Mouse (Mus musculus) brown adipose tissue, adult 24 weeks (tissue): ENCODE data around the gene Bhlhe23. TPM values are rescaled to one million over a fixed set of nuclear protein-coding genes. Genes with fewer than 3 reads are reported as not detected.

Experiments
- H3K27ac ChIP-seq: fragments of 200-500 bp; replicated peaks from 2 replicates; pipeline ENCODE4 v1.5.1; 2012; ENCODE audit warnings: low read depth, mild to moderate bottlenecking, low read length
- H3K4me1 ChIP-seq: fragments of 200-500 bp; 2 replicates; pipeline ENCODE4 v1.6.1; 2012; ENCODE audit warnings: low read length, mixed read lengths; ENCODE audit not compliant: control insufficient read depth, insufficient read depth, insufficient read length
- H3K4me3 ChIP-seq: fragments of 200-500 bp; 2 replicates; pipeline ENCODE4 v1.5.1; 2012; ENCODE audit warnings: low read depth, mild to moderate bottlenecking, low read length, moderate library complexity; ENCODE audit not compliant: insufficient read depth
- polyA plus RNA-seq: library from polyadenylated mRNA; stranded (reverse); fragments of >200 nt; gene quantifications from 2 replicates; pipeline ENCODE4 v1.2.4, GENCODE M21; 2012; ENCODE audit not compliant: missing spikeins, insufficient read depth, insufficient read length

Gene Bhlhe23
- polyA plus RNA-seq, 1 experiment = not detected

DNA sequence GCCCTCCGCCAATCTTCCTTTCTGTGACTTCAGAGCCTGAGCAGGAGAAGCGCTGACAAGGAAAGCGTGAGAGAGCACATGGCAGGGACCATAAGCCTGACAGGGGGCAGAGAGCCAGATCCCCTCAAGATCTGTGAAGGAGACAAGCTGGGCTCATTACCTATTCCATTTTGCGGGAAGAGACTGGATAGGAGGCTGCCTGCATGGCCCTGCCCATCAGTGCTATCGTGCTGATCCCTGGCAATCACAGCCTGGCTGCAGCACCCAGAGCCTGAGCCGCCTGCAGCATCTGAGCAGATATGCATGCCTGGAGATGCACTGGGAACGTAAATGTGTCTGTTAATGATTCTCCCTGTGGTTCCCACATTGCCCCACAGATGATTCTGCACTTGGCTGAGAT is 12.1 kb upstream of the Bhlhe23 start:
- H3K27ac ChIP-seq = no peak overlapping the region
- no peak overlapping the region for H3K4me3 ChIP-seq
- no peaks in the 10 kb centered on the region for H3K4me1 ChIP-seq

DNA sequence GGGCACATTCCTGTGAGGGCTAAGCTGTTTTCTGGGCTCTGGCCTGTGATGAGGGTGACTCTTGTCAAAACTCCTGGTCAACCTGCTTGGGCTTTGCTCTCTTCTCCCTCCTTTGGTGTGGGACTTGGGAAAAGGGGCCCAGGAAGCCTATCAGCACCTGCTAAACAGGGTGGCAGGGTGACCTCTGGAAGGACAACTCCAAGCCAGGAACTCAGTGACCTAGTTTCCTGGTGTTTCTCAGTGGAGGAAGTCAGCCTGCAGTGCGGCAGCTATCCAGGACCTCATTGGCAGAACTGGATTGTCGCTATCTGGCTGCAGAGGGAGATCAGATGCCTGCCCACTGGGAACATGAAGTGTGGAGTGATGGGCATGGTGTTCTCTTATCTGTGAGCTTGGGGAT is 11.7 kb upstream of the Bhlhe23 start:
- Histone ChIP-seq H3K4me1 (no peaks in the 10 kb centered on the region), H3K27ac (no peak overlapping the region), H3K4me3 (no peak overlapping the region)

DNA sequence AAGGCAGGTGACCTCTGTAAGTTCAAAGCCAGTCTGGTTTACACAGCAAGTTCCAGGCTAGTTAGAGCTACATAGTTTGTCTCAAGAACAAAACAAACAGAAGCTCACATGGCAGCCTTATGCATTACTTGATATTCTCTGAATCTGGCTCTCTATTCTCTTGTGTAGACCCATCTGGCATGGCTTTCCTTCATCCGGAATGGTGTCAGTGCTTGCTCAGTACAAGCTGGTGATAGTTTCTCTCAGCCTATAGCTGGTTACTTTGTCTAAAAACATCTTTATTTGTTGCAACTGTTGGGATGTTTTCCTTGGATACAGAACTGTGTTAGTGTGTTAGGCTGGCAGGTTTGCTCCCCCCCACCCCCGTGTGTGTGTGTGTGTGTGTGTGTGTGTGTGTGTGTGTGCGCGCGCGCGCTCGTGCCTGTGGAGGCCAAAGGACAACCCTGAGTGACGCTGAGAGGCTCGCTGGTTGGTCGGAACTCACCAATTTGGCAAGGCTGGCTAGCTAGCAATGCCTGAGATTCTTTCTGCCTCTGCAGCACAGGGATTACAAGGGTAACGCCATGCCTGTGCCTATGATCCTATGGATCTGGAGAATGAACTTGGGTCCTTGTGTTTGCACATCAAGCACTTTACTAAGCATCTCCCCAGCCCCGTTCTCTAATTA is 11.0 kb upstream of the Bhlhe23 start:
- no peak overlapping the region for H3K4me3 ChIP-seq
- no peak overlapping the region for H3K27ac ChIP-seq
- no peaks in the 10 kb centered on the region for H3K4me1 ChIP-seq

DNA sequence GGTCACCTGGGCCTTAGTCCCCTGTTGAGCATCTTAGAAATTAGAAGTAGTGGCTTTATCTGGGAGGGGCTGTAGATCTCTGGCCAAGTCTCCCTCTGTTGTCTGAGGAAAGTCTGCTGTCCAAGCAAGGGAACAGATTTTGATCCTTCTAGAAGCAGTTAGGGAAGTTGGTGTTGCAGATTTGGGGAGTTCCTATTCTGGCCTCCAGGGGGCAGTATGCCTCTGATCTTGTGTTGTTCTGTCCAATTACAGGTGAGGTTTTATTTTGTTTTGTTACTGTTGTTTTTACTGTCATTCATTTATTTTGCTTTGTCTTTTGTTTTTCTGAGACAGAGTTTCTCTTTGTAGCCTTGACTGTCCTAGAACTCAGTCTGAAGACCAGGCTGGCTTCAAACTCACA is 10.0 kb upstream of the Bhlhe23 start:
- Histone ChIP-seq H3K4me1 (no peaks in the 10 kb centered on the region), H3K4me3 (no peak overlapping the region), H3K27ac (no peak overlapping the region)

DNA sequence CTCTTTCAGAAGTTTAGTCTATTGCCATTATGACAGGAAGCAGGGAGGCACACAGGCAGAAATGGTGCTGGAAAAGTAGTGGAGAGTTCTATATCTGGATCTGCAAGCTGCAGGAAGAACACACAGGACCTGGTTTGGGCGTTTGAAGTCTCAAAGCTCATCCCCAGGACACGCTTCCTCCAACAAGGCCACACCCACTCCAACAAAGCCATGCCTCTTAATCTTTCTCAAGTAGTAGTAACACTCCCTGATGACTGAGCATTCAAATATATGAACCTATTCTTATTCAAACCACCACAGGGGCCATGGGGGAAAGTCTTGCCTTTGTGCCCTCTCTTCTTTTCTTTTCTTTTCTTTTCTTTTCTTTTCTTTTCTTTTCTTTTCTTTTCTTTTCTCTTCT is 3.6 kb upstream of the Bhlhe23 start:
- Histone ChIP-seq H3K4me1 (no peaks in the 10 kb centered on the region), H3K4me3 (no peak overlapping the region), H3K27ac (no peak overlapping the region)

DNA sequence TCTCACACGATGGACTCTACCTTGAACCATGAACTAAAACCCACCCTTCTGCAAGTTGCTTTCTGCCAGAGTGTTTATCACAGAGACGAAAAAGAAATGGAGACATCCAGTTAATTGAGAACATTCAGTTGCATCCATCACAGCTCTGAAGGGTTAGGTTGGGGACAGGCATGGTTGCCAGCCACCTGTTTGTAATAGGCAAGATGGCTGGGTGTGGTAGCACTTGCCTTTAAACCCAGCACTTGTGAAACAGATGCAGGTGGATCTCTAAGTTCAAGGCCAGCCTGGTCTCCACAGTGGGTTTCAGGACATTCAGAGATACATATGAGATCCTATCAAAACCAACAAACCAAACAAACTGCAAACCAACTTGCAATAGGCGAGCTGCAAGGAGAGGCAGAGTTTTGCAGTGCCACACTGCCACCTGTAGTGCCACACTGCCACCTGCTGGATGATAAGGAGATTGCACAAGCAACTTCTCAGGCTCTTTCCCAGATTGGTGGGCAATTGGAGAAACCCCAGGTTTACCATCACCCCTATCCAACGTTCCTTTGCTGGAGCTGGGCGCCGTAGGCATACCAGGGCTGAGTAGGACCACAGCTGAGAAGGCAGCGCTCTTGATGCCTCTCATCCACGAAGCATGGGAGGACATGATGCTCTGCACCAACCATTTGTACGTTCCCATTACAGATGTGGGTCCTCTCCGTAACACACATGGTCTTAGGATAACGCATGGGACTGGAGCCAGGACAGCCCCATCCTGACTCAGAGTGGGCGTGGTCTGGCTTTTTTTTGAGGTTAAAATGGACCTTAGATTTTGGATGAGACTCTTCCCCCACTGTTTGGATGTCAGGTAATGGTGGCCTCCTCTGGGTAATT is 2.8 kb upstream of the Bhlhe23 start:
- Histone ChIP-seq H3K4me1 (no peaks in the 10 kb centered on the region), H3K4me3 (no peak overlapping the region), H3K27ac (no peak overlapping the region)

DNA sequence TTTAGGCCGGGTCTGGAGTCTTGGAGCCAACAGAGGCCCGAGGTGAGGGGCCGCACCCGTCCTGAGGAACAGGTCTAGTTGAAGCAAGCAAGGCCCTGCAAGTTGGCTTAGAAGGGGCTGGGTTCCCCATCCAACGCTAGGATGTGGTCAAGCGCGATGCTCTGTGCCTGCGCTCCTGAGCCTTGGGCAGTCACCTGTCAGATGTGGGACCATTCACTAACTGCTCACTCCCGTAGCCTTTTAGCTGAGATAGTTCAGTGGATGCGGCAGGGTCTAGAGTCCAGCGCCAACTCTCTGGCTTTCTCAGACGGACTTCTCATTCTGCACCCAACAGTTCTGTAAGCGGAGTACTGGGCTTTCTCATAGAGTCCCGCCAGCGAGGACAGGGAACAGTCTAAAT is 1.1 kb downstream of the Bhlhe23 start:
- H3K4me1 ChIP-seq = no peaks in the 10 kb centered on the region
- H3K4me3 ChIP-seq = no peak overlapping the region
- H3K27ac ChIP-seq = no peak overlapping the region

DNA sequence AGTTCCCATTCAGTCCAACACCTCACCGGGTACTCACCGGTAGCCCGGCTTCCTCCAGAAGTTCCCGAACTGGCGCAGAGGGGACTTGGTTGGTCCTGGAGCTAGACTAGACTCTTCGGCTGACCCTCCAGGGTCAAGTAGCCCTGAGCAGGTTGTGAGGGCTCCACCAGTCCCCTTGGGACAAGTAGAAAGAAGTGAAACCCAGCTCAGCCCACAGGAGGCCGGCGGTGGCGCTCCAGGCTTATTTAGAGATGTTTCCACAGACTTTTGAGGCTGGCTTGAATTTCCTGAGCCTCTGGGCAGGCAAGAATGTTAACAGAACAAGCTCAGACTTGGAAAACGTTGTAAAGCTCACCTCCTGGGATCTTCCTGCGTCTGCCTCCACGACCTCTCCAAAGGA is 1.5 kb downstream of the Bhlhe23 start:
- no peak overlapping the region for H3K27ac ChIP-seq
- H3K4me3 ChIP-seq = no peak overlapping the region
- H3K4me1 ChIP-seq = no peaks in the 10 kb centered on the region

DNA sequence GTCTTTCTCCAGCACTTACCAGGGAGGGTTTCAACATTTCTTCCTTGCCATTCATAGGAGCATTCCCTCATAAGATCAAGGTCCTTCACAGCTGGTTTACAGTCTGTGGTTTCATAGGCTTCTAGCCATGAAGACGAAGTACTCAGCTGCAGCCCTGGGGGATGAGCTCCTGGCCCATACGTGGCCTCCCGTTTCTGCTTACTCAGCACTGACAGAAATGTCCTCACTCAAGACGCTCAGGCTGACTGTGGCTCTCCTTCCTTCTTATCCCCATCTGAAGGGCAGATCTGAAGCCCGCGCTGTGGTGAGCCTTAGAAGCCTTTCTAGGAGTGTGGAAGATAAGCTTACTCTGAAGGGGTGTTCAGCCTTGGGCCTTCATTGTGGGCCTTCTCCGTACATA is 11.0 kb downstream of the Bhlhe23 start:
- Histone ChIP-seq H3K4me1 (no peaks in the 10 kb centered on the region), H3K27ac (no peak overlapping the region), H3K4me3 (no peak overlapping the region)

DNA sequence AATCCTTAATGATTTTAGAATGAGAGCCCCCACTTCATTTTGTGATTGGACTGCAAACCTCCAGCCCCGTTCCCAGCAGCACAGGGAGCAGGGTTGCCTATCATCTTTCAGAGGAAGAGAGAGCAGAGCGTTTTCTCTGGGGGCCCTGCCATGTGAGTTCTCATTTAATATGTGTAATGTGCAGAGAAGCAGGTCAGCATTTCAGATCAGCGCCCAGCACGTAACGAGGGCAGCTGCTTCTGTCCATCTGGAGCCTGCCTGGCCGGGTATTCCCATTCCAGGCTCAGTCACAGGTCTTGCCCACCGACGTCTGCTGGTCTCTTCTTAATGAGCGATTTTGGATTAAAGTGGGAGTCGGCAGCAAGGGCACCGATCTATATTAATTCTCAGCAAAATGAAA is 11.7 kb downstream of the Bhlhe23 start:
- Histone ChIP-seq H3K4me1 (no peaks in the 10 kb centered on the region), H3K4me3 (no peak overlapping the region)

DNA sequence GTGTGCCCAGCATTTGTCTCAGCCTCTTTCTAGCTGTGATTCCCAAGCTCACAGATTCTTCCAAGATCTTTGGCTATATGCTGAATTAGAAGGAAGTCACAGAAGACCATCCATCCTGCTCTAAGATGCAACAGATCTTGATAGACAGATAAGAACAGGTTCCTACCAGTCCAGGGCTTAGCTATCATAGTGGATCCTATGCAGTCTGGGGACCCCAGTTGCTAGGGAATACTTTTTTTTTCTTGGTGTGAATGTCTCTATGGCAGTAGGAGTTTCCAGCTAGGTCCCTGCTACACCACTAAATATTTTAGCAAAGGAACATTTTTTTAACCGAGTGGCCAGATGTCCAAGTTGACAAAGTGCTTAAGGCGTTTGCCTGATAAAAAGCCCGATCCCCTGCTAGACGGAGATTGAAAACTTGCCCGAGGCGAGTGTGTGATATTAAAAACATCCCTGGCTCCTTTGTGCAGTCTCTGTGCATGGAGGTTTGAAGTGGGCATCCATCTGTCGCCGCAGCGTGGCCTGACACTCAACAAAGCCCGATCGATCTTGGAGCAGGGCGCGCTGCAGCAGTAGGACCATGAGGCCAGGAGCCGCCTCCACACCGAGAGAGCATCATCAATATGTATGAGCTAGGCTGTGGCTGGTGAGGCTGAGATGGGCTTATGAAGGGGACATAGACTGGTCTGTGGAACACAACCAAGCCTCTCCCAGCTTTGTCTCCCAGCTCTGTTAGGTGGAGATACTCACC is 18.0 kb downstream of the Bhlhe23 start:
- Histone ChIP-seq H3K4me1 (no peaks in the 10 kb centered on the region), H3K4me3 (no peak overlapping the region), H3K27ac (no peak overlapping the region)

More for the DNA sequence above, 11.7 kb downstream of the Bhlhe23 start:
- no peak overlapping the region for H3K27ac ChIP-seq

DNA sequence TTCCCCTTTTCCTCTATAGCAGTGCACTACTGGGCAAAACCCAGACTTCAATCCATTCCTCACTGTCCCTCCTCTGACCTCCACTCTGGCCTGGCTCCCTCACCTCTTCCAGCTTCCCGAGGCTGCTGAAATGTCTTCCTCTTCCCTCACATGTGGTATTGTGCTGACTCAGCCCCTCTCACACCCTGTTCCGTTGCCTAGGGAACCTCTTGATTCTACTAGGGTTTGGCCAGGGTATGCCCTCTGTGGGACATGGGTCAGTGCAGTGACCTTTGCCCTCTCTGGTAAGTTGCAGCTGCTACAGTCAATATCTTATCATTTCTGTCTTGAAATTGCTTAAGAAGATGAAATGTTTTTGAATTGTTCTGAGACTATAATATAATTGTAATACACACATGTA is 19.9 kb downstream of the Bhlhe23 start:
- Histone ChIP-seq H3K4me1 (no peaks in the 10 kb centered on the region), H3K27ac (no peak overlapping the region), H3K4me3 (no peak overlapping the region)

DNA sequence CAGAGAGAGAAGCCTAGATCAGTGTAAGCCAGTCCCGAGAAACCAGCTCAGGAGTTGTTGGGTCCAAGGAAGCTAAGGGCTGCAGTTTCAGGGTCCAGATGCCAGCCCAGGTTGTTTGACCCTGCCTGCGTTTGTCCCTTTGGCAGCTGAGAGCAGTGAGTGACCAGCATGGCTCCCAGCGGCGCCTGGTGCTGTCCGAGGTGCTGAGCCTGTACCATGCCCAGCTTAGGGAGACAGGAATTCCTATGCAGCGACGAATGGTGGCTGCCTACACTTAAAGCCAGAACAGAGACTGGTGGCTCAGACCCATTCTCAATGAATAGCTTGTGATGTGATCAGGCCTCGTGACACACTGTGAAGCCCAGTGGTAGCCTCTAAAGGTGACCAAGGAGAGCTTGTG is 20.8 kb downstream of the Bhlhe23 start:
- H3K4me1 ChIP-seq = no peaks in the 10 kb centered on the region

DNA sequence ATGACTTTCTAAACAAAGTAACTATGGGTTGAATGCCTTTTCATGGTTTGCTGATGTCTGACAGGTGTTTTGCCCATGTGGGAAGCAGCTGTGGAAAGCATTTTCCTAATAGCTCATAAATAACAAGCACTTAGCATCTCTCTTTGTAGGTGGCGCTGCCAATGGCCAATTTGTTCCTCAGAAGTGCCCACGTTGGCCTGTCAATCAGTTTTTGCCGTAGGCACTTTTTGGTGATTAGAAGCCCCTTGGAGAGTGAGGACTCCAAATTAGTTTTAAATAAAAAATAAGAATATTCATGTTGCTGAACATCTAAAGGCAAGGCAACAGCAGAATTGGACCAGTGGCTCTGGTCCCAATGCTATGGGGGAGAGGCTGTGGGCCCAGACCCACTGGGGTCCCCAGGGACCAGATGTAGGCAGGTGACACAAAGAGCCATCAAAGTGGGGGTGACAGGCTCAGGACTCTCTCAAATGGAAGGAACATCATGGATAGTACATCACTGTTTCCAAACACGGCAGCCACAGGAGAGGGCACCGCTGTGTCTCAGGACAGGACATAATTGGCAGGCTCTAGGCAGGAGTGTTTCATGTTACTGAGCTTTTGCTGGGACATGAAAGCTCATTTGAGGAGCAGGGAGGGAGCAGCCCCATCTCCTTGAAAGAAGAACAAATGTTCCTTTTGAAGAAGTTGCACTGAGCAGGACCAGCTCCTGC is 21.6 kb downstream of the Bhlhe23 start:
- H3K4me1 ChIP-seq = no peaks in the 10 kb centered on the region
- no peak overlapping the region for H3K27ac ChIP-seq
- no peak overlapping the region for H3K4me3 ChIP-seq

More for the DNA sequence above, 20.8 kb downstream of the Bhlhe23 start:
- H3K27ac ChIP-seq = no peak overlapping the region
- no peak overlapping the region for H3K4me3 ChIP-seq

DNA sequence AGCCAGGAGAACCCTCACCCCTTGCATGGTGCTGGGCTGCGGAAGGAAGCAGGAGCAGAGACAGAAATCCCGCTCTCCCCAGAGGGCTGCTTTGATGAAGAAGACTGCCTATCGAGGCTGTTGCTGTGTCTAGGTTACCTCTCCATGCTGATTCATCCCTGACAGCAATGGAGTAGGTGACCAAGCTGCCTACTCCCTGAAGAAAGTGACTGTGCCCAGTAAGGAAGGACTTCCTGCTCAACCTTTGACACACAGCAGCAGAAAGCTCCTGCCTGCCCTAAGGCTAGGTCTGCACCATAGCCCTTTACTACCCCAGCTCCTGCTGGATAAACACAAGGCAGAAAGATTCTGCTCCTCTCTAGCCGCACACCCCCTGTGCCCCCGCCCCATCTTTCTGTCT is 27.8 kb downstream of the Bhlhe23 start:
- Histone ChIP-seq H3K27ac (no peak overlapping the region), H3K4me3 (no peak overlapping the region), H3K4me1 (no peaks in the 10 kb centered on the region)
